Mouse (Mus musculus) cerebellum, postnatal 14 days (tissue): ENCODE measurements around the gene Cbx6.

Experiments used
- DNase-seq, 2 experiments: peaks; one replicate each; pipeline ENCODE4 v3.0.0; 2021; ENCODE audit warnings: mixed read lengths in 2 of 2

The Cbx6 gene

DNA sequence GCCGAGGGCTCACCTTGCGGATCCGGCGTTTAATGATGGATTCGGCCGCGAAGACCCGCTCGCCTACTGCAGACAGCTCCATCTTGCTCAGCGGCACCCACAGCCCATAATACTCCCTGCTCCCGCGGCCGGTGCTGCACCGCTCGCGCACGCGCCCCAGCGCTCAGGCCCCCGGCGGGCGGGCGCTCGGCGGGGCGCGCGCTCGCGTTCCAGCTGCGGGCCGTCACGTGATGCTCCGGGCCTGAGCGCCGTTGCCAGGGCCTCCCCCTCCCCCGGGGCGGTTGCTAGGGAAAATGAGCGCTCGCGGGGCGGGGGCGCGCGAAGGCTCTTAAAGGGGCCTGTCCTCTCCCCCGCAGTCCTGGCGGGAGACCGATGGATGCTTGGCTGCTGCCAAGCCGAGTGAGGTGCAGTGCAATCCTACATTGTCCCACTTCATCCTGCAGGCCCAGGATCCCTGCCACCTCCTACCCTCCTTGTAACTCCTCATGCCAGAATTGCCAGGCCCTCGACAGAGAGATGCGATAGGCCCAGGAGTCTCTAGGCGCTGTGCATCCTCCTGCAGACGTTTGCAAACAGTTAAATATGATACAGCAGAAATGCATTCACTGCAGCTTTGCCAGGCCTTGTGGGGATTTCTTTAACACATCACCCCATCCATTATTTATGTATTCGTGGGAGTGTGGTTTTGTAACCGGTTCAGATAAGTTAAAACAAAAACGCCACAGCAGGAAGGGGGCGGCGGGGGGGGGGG lies at the start of gene Cbx6, which contains the start of gene Npcd:
Gene Cbx6 (minus strand): TSS at position 559 of the 751 bp plus-strand sequence.
Gene Npcd (minus strand): TSS at position 108 of the 751 bp plus-strand sequence.
- DNase-seq, result peak; percentile 99

DNA sequence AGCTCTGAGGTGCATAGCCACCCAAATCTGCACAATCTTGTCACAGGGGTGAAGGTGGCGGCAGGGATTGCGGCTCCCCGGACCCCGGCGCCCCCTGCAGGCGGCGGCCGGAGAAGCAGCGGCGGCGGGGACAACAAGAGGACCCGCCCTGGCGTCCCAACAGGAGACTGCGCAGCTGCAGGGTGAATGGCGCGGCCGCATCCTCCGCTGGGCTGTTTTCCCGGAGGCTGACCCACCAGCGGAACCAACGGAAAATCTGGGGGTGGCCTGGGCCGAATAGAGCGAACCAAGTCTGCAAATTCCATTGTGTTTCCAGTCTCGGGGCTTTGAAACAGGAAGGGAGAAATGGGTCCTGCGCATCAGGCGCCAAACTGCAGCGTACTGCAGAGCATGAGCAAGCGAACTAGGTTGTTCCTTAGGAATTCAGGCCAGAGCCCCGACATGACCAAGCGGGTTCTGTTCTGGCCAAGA lies 48.9 kb upstream of the Cbx6 start:
- DNase-seq, result peak; percentile 97

DNA sequence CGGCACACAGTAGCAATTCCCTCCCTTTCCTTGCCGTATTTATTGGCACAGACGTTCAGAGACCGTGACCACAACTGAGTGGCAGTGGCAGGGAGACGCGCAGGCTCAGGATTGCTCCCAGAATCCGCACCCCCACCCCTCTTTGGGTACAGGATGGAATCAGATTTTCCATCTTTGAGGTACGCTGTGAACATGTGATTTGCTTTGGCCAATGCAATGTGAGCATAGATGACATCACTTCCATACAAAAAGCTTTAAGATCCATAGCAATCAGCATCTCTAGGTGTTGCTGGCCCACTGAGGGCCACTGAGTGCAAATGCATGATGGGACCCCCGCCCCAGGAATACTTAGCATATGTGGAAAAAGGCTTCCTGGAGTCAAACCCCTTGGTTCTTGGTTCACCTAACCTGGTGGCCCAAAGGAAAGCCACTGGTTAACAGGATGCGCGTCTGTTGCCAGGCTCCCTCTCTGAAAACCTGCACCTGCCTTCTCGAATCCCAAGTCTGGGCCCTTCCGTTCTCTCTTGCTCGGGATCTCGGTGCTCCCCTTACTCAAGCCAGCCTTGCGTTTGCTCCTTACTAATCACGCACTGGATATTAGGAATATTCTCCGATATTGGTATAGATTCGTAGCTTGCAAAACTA lies 48.3 kb upstream of the Cbx6 start:
- peak; percentile 68 to 71 for DNase-seq

GRCm38 (mm10) chr15:79880477-79880876 lies 46.0 kb upstream of the Cbx6 start:
- DNase-seq, result no peak

DNA sequence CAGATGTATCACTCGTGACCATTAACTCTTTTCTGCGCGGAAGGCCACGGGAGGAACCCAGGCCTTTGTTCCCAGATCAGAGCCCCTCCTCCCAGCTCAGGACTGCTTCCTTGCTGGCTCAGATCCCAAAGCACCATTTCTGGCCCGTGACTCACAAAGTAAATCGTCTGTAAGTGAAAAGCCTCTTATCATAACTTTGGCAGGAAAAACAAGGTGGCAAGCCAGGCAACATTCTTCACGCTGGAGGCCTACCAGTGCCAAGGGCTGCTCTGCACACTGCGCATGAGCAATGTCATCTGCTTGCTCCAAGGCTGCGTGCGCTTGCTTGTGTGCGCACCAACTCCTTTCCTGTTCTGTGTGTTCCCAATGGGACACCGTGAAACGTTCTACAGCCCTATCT lies 44.8 kb upstream of the Cbx6 start:
- DNase-seq, result peak; percentile 84 to 89

- DNase-seq, result no peak
Measured at GRCm38 (mm10) chr15:79878725-79879136, 44.2 kb upstream of the Cbx6 start.

DNA sequence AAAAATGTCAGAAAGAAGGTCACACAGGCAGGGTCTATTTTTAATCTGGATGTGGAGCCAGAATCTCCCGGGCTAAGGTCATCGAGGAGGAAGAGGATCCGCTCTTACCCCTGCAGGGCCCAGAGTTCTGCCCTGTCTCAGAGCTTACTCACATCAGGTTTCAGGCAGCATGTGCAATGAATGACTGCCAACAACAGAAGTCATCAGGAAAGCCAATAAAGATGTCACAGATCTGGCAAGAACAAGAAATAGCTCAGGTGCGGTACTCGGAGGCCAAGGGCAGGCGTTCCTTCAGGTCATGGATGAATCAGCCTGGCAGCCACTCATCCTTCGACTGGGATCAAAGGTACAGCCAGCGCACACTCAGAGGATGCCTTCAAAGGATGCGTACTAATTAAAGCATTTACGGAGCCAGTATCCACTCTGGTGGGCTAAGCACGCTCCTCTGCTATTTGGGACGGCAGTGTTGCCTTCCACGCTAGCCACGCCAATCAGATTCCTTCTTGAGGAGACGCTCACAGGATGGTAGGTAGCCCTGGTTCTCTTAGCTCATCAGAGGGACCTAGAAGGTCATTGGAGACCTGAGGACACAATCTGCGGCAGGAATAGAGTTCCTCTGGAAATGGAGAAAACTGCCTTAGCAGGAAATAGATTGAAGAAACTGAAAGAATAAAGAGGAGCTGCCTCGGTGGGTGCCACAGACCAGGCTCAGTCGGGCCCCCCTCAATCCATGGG lies 40.9 kb upstream of the Cbx6 start:
- DNase-seq, result peak; percentile 43 to 45

DNA sequence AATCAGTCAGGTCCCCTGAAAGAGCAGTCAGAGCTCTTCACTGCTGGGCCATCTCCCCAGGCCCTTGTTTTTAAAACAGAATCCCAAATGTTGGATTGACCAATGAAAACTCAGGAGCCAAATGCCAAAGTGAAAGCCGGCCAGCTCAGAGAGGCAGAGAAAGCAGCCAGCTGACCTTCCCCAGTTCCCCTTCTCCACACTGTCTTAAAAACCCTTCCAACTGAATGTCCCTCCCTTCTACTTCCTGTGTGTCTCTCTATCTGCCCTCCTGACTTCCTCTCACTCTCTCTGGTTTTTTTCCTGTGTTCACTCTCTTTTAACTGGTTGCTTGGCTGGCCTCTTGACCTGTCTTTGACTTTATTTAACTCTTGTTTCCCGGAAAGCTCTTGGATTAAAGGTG lies 39.5 kb upstream of the Cbx6 start:
- DNase-seq, result no peak

GRCm38 (mm10) chr15:79873545-79873944 lies 39.1 kb upstream of the Cbx6 start:
- no peak for DNase-seq

- DNase-seq, result no peak
Measured at GRCm38 (mm10) chr15:79867260-79868002, 32.9 kb upstream of the Cbx6 start.

DNA sequence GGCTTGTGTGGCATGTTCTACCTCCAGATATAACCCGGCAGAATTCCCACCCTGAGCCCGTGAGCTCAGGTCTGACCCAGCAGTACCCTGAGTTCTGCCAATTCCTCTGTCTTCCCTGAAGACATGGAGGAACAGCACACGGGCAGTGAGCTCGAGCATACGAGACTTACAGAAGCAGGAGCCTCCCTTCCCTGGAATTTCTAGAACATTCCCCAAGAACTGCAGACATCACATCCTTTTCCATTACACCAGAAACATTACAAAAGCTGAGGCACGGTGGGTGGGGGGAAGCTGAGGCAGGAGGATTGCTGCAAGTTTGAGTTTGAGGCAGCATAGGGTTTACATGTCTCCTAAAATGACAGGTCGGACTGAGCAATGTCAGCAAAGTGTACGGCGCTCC lies 25.3 kb upstream of the Cbx6 start:
- no peak for DNase-seq

GRCm38 (mm10) chr15:79858979-79859378 lies 24.5 kb upstream of the Cbx6 start:
- DNase-seq, result no peak

DNA sequence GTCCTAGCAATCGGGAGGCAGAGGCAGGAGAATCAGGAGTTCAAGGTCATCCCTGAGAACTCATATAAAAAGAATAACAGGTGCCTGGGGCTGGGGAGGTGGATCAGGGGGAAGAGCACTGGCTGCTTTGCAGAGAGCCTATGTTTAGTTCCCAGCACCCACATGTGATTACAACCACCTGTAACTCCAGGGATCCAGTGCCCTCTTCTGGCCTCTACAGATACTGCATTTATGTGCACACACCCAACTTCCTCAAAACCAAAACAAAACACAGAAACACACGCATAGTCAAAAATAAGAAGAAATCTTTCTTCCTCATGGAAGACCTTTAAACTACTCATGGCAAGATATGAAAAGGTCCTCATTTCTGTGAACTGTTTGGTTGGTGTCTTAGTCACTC lies 15.7 kb upstream of the Cbx6 start:
- DNase-seq, result no peak

DNA sequence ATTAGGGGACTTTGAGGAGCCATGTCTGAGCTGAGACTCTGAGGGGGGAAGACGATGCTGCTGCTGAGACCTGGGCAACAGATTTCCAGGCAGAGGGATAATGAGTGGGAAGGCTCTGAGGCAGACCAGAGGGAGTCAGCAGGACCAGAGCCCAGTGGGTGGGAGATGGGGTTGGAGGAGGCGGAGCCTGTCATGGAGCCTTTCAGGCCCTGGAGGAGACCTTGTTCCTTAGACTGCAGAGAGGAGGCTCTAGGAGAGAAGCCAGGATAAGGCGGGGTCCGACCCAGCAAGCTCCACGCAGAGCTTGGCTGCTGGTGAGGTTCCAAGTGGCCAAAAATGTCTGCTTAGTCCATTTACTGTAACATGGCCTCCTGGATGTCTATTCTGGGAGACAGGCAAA lies 12.6 kb upstream of the Cbx6 start:
- peak; percentile 45 to 58 for DNase-seq

- no peak for DNase-seq
Measured at GRCm38 (mm10) chr15:79845986-79846385, 11.5 kb upstream of the Cbx6 start.

GRCm38 (mm10) chr15:79842985-79843384 lies 8.5 kb upstream of the Cbx6 start:
- DNase-seq, result no peak

GRCm38 (mm10) chr15:79840281-79840680 lies 5.8 kb upstream of the Cbx6 start:
- no peak for DNase-seq

DNA sequence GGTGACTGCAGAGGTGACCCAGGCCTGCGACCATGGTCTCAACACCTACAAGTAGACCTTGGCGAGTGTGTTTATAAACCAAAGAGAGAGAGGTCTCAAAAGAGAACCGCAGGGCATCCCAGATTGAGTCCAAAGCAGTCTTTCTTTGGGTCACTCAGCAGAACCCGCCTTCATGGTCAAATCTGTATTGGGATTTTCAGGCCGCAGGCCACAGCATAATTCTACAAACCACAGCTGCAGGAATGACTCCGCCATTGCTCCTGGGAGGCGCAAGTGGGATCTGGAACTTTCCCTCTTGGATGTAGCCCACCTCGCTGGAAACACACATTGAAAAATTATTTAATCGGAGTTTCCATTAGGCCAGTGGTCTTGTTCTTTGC lies 383 bp upstream of the Cbx6 start:
- DNase-seq, result peak in 1 of 2 experiments; percentile 16

DNA sequence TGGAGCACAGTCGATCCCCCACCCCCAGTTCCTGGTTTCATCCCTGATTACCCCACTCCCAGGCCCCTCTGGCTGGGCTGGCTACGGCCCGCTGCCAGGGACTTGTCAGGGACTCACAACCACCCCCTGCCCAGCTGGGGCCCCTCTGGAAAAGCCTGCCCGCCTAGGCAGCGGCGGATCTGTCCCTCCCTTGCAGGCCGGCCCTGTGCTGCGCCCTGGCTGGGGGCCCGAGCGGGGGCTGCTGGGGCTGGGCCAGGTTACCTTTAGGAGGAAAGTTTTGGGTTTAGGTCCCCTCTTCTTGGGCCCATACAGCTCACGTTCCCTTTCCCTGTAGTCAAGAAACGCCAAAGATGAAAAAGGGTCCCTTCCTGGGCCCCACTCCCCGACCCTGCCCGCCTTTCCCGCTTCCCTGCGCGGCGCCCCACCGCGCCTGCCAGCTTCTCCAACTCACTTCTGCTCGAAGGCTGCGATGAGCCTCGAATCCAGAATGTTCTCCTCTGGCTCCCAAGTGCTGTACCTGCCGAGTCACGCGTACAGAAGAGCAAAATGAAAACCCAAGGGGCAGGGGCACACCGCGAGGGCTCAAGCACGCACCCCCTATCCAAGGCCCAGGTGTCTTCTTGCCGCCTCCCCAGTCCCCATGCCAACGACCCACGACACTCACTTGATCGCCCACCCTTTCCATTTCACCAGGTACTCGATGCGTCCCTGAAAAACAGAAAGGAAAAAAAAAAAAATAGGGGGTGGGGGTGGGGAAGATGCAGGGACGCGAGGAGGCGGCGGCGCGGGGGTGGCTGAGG lies 1.0 kb downstream of the Cbx6 start:
- peak; percentile 64 for DNase-seq

GRCm38 (mm10) chr15:79832064-79832900 lies 2.2 kb downstream of the Cbx6 start:
- peak; percentile 91 to 93 for DNase-seq

DNA sequence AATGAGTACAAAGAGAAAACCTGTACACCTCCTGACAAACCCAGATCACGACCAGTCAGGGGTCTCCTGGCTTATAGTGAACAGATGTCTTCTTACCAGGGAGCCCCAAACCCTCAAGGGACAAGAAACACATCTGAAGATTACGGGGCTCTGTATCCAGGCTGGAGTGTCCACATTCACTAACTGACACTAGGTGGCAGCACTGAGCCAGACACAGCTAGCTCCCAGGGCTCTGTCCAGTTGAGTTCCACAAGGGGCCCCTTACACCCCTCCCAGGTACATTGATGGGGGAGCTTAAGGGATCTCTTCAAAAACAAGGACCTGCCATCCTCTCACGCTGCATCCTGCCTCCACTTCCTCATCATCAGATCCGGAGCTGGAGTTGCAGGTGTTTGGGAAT lies 4.1 kb downstream of the Cbx6 start:
- peak; percentile 90 to 91 for DNase-seq
